Mouse (Mus musculus): ENCODE measurements around the gene Sbp.
A peak's percentile ranks its signal among the peaks of the same experiment; 100 is the strongest.
"Not testable (repeated sequence)": the region's sequence is repeated elsewhere in the genome, so short reads cannot be mapped to it uniquely, and the experiment has no call there.

Gene Sbp

DNA sequence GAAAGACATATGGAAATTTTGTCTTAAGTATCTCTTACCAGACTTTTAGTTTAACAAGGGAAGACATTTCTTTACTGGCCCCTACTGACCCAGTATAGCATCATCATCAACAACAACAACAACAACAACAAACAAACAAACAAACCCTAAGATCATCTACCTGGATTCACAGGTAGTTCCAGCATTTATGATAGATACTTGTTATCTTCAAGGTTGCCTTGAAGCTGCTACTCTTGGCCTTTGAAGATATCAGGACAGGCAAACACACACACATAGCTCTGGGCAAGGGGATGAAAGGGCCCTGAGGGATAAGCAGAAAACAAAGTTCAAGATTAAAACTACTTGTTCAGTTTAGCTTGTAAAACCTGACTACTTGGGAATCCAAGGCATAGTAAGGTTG is at the start of gene Sbp:
Gene Sbp (plus strand): TSS at position 301 of the 400 bp plus-strand sequence.
- DNase-seq (ENCODE audit: extremely low spot score, low spot score), result no peak

- DNase-seq (ENCODE audit: extremely low spot score, low spot score), result not testable (repeated sequence)
Observed at GRCm38 (mm10) chr17:23917158-23917557, 24.3 kb upstream of the Sbp start, which contains the start of gene Dcpp3. TSS of gene Dcpp3 (plus strand) at chr17:23917458.

- peak; percentile 95 for DNase-seq (ENCODE audit: extremely low spot score, low spot score)
Observed at GRCm38 (mm10) chr17:23924531-23925007, 16.9 kb upstream of the Sbp start.

DNA sequence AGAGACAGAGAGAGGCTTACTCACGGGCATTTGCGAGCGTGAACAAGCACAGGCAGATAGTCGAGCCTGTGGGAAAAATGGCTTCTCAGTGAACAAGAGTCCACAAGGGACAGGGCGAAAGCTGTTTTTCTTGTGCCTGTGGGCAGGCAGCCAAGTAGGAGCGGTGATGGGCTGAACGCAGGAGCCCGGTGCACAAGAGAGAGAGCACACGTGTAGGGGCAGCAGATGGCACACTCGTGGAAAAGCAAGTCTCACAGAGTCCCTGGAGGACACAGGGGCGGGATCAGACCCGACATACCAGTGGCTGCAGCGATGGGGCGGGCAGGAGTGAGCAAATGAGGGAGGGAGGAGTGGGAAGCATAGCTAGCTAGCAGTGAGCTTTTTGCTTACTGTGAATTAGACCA is 16.4 kb upstream of the Sbp start:
- DNase-seq (ENCODE audit: extremely low spot score, low spot score), result no peak

DNA sequence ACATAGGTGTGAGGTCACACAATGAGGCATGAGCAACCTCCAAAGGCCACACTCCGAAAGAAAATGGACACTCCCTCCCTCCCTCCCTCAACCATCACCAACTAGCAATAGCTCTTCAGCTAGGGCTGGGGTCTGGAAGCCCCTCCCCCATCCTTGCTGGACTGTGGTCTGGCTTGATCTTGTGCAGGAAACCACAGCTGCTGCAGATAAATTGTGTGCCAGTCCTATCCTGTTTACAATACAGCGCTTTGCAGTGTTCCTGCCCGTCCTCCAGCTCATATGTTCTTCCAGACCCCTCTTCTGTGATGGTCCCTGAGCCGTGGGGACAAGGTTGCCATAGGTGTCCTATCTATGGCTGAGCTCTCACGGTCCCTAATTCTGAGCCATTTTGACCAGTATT is 10.3 kb upstream of the Sbp start:
- DNase-seq (ENCODE audit: extremely low spot score, low spot score), result no peak

DNA sequence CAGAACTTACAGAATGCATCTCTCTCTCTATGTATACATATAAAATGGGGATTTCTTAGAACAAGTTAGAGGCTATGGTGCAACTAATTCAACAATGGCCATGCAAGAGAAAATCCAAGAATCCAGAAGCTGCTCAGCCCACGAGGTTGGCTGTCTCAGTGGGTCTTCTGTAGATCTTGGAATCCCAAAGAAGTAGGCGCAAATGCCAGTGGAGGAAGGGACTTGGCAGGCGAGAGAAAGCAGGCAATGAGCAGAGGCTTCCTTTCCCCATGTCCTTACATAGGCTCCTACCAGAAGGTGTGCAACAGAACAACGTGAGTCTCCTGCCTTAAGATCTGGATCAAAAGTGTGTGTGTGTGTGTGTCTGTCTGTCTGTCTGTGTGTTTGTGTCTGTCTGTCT is 6.0 kb downstream of the Sbp start:
- DNase-seq (ENCODE audit: extremely low spot score, low spot score), result not testable (repeated sequence)

DNA sequence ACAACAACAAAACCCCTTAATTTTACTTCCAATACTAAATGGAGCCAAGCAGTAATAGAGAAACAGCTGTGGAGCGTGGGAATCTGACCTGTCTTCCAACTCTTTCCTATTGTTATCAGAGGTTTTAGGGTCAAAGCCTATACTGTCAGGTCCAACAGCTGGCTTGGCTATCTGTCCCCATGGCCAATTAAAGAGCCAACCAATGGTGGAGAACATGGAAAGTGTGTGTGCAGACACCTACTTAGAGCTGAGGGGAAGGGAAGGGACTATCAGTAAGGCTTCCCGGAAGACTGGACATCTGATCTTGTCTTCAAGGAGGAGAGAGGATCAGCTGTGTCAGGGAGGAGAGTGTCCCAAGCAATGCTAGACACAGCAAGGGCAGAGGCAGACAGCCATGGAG is 7.6 kb downstream of the Sbp start:
- no peak for DNase-seq (ENCODE audit: extremely low spot score, low spot score)

- not testable (repeated sequence) for DNase-seq (ENCODE audit: extremely low spot score, low spot score)
Observed at GRCm38 (mm10) chr17:23950828-23951227, 9.4 kb downstream of the Sbp start.

DNA sequence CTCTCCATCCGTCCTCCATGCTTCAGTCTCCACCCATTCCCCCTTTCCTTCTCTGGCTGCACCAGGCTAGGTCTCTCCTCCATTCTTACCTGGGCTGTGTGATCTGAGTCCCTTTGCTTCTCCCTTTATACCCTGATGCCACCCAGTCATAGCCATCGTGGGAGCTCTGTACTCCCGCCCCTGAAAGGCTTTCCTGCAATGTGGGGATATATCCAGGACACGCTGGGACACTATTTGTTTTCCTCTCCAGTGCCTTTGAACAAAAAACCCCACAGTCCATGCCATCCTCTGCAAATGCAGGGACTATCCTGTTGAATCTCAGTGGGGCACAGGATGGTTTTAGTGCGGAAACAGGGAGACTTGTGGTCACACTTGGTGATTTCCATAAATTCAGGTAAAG is 13.7 kb downstream of the Sbp start, which contains the start of gene Sbpl:
Gene Sbpl (minus strand): TSS at position 101 of the 400 bp plus-strand sequence.
- no peak for DNase-seq (ENCODE audit: extremely low spot score, low spot score)

DNA sequence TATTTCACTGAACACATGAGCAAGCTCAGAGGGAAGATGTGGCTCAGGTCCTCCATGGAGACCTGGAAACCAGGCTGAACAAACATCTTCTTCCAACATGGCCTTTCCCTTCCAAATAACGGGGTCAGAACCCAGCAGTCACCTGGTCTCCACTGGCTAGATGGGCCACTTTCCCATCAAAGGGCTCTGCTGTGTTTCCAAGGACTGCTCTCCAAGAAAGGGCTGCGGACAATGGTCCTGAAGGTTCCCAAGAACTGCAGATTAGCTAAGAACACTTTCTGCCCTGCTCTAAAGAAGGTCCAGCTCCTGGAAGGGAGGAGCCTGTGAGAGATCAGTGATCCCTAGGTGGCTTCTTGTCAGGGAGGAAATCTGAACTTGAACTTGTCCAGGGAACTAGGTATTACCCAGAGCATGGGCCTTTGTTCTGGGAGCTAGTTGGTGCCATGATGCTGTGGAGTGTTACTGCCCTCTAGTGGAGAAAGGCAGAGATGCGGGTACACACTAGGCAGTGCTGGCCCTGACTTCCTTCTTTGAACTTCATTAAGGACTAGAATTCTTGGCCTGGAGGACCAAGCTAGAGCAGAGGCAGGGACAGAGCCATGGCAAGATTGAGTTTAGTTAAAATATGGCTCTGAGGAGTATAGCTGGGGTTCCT is 18.7 kb downstream of the Sbp start:
- DNase-seq (ENCODE audit: extremely low spot score, low spot score), result peak; percentile 86

DNA sequence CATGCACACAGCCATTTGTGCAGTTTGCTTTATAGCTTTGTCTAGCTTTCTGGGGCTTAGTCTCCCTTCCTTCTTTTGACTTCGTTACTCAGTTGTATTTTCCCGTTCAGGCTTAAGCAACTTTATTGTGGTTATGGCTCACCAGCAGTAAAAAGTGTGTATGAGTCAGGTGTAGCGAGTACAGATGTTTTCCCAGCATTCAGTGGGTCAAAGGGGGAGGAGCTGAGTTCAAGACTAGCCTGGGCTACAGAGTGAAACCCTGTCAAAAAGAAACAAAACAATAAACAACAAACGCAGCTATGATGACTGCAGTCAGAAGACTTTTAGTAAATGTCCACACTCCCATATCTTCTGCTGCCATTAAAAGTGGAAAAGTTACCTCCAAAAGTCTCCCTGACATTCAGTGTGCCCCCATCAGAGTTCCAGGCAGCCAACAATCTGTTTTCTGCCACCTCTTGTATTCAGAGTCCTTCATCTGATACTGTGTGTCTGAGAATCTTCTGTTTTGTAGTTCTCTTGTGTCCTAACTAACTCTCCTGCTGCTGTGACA is 20.2 kb downstream of the Sbp start:
- DNase-seq (ENCODE audit: extremely low spot score, low spot score), result no peak

- DNase-seq (ENCODE audit: extremely low spot score, low spot score), result no peak
Observed at GRCm38 (mm10) chr17:23965805-23966425, 24.4 kb downstream of the Sbp start.

DNA sequence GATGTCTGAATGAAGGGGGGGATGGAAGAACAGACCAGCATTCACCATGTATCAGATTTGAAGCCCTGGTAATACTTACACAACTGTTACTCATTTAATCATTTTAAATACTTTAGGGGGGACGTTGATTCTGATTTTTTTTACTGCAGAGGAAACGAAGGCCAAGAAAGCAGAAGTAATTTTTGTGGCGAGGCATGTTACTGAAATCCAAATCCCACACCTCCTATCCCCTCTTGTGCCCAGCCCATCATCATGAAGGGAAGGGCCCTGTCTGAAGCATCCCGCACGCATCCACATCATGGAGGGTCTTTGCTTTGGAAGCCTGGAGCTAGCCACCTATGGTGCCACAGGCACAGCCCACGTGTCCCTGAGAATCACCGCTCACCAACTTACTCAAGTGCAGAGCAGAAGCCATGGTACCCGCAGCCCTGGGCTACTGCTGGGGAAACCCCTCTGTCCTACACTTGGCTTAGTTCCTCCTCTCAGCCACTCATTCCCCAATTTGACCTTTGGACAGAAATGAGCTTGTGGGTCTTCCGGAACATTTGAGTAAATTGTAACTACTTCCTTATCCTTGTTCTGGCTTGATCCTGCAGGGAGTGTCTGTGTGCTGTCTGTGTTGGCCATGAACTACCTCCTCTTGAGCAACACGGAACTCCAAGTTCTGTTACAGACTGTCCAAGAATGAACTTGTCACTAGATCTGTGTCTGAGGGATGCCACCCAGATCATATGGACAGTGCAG is 25.4 kb downstream of the Sbp start:
- no peak for DNase-seq (ENCODE audit: extremely low spot score, low spot score)

DNA sequence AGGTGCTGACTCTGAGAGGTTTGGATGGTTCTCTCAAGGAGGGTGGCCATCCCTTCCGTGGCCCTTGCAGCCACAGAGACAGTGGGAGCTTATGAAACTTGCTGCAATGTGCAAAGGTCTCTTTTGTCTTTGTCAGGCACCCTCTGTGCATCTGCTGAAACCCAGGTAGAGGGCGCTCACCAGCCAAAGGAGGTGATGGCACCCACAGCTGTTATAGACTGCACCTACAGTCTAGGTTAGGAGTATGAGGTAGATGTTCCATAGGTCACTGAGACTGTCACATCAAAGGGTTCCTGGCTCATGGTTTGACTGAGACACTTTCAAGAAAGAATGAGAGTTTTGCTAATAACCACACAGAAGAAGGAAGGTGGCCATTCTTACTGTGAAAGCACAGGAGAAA is 27.3 kb downstream of the Sbp start:
- DNase-seq (ENCODE audit: extremely low spot score, low spot score), result no peak

DNA sequence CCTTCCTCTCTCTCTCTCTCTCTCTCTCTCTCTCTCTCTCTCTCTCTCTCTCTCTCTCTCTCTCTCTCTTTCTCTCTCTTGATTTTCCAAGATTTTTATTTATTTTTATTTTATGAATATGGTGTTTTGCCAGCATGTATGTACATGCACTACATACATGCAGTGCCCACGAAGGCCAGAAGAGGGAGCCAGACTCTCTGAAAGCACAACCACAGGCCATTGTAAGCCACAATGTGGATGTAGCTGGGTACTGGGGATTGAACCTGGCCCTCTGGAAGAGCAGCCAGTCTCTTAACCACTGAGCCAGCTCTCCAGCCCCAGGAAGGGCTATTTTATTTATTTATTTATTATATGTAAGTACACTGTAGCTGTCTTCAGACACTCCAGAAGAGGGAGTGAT is 27.8 kb downstream of the Sbp start:
- DNase-seq (ENCODE audit: extremely low spot score, low spot score), result peak; percentile 78

GRCm38 (mm10) chr17:23971315-23971714 is 29.8 kb downstream of the Sbp start:
- no peak for DNase-seq (ENCODE audit: extremely low spot score, low spot score)

DNA sequence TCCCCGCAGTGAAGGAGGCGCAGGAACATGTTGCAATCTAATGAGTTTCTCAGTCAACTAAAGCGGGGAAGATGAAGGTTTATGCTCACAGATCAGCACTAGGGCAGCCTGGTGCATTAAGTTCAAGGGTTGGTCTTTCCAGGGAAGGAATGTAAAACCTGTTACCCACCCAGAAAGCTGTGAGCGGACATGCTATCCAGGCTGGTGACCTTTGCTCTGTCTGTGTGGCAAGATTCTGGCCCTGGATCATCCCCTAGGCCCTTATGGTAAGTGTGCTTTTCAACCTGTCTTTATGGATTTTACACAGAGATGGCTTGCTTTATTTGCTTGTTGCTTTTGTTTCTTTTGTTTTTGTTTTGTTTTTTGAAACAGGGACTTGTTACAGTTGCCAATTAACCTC is 35.2 kb downstream of the Sbp start:
- no peak for DNase-seq (ENCODE audit: extremely low spot score, low spot score)

- no peak for DNase-seq (ENCODE audit: extremely low spot score, low spot score)
Observed at GRCm38 (mm10) chr17:23979471-23979870, 38.0 kb downstream of the Sbp start.

DNA sequence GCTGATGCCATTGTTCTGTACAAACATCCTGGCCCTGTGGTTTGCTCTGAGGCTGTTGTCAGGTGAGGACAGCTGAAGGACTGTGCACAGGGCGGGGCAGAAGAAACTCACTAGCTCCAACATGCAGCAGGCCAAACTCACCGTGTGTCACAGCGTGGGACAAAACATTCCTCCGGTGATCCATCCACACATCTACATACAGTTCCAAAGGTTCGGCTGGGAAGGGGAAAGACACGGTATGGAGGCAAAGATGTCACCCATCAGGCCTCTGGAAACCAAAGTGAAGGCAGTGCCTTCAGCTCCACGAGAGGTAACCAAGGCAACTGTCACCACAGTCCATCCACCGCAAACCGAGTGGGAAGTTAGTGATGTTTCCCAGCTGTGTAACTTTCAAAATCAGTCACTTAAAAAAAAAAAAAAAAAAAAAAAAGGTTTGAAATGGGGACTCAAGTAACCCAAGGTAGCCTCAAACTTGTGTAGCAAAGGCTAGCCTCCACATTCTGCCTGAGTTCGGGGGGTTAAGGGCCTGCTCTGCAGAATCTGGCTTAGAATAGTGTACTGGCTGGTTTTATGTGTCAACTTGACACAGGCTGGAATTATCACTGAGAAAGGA is 38.9 kb downstream of the Sbp start, which contains the start of gene Prss30:
Gene Prss30 (minus strand): TSS at position 270 of the 613 bp plus-strand sequence.
- no peak for DNase-seq (ENCODE audit: extremely low spot score, low spot score)

GRCm38 (mm10) chr17:23982912-23983311 is 41.4 kb downstream of the Sbp start:
- no peak for DNase-seq (ENCODE audit: extremely low spot score, low spot score)

GRCm38 (mm10) chr17:23984989-23985388 is 43.5 kb downstream of the Sbp start:
- no peak for DNase-seq (ENCODE audit: extremely low spot score, low spot score)
